Mouse (Mus musculus) gastrocnemius, postnatal 4 days (tissue): ENCODE measurements around the gene Foxp4. TPM values are rescaled to one million over a fixed set of nuclear protein-coding genes. Genes with fewer than 3 reads are reported as not detected.

ENCODE experiments used
- DNase-seq, 2 experiments: peaks; one replicate each; pipeline ENCODE4 v3.0.0; 2021 to 2022; ENCODE audit warnings: low spot score in 2 of 2, mixed read lengths in 2 of 2
- long read RNA-seq, 2 experiments: library from polyadenylated mRNA; stranded (forward); transcript quantifications; one replicate each; pipeline ENCODE4 v2.0.0; 2021
- total RNA-seq, 2 experiments: library from RNA; stranded (reverse); gene quantifications; 2 replicates each; pipeline ENCODE4 v1.2.3; 2021

Gene Foxp4
- total RNA-seq = 10 to 100 TPM; 18.9 to 22.3 TPM
- long read RNA-seq, experiment 1, transcript Foxp4-202 (17 exons, 3,198 nt) = major isoform, 6 of 19 reads
- long read RNA-seq, experiment 1, partial matches to known transcripts = 7 of 19 reads
- long read RNA-seq, experiment 1, other reads (novel, unspliced or antisense) = 3 of 19 reads
- long read RNA-seq, experiment 2, partial matches to known transcripts = 2 of 13 reads
- long read RNA-seq, experiment 2, other reads (novel, unspliced or antisense) = 5 of 13 reads

DNA sequence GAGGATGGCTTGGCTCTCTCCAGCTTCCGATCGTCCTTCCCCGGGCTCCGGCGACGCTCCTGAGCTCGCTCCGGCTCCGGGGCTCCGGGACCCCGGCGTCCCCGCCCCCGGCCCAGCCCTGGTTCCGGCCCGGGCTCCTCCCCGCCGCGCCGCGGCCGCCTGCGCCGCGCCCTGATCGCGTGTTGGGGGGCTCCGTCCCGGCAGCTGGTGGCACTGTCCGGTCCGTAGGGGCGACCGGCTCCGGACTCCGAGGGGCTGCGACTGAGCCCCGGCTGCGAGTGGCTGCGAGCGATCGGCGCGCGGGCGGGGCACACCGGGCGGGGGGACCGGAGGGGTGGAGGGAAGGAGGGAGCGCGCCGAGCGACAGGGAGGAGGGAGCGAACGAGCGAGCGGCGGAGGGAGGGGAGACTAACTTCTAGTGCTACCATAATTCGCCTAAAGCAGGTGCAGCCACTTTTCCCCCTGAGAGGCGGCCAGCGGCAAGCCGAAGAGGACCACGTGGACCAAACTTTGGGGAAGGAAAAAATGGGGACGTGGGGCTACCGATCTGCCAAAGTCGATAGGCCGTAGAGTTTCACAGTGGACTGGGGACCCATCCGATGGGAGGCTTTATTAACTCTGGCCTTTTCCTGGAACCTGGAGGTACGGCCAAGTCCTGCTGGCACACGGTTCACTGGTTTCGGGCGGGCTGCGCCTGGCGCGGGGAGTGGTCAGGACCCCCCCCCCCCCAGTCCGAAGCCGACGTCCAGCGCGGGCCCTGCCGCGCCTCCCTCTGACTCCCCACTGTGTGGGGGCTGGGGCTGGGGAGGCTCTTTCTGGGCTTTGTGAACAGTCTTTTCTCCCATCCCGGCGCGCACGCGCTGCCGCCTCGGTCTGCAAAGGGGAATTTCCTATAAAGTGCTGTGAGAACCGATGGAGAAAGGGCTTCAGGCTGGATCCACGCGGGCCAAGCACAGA, at the start of gene Foxp4:
Foxp4 (minus strand) TSS at position 263 of the 957 bp plus-strand sequence.
- DNase-seq = peak; percentile 79 to 87

DNA sequence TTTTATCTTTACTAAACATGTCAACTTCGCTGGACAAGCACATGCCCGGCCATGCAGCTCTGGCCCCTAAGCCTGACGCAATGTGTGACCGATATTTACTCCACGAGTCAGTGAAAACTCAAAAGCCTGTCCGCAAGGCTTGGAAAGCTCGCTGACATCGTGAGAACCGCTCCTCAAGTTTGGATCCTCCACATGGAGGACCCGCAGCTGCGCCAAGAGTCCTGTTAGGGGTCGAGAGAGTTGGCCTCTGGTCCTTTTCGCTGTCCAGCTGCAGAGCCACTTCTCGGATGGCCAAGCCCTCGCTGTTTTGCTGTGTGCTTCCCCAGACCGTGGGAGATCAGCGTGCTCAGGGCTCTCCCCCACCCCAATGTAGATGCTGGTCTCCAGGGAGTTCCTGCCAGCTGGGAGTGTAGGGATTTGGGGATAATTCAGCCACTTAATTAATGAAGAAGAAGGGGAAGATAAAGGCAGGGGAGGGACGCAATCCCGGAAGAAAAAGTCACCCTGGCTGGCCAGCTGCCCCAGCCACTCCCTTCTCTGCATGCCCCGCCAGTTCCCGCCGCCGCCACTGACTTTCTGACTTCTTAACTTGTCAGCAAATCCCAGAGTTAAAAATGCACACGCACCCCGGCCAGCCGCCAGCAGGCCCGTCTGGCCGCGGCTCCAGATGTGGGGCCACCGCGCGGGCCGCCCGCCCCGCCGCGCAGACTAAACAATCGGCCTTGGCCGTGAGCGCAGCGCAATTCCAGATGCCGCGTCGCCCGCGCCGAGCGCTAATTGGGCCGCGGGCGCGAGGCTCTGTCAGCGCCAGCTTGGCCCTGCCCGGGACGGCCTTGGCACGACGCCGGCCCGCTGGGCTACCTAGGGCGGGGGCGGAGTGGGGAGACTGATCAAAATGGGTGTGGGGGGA, 49.4 kb upstream of the Foxp4 start:
- peak; percentile 74 to 83 for DNase-seq

DNA sequence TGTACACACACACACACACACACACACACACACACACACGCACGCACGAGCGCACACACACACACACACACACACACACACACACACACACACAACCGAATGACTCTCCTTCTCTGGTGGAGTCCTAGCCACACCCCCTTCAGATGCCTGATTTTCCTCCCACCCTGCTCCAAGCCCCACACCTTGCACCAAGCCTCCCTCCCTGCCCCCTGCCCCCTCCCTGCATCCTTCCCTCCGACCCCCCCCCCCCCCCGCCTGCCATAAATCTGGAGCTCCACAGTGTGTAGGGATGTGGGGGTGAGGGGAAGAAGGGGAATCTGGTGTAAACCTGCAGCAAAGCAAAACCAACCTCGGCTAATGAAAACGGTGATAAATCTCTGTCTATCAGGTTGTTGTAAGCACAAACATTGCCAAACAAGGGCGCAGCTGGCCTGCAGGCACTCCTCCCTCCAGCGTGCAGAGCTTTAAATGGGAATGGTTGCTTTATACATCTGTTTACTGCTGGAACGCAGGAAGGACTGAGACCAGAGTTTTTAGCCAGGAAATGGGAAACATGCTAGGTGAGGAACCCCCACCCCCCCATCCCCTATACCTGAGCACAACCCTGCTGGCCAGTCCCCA, 41.5 kb upstream of the Foxp4 start:
- no peak for DNase-seq

DNA sequence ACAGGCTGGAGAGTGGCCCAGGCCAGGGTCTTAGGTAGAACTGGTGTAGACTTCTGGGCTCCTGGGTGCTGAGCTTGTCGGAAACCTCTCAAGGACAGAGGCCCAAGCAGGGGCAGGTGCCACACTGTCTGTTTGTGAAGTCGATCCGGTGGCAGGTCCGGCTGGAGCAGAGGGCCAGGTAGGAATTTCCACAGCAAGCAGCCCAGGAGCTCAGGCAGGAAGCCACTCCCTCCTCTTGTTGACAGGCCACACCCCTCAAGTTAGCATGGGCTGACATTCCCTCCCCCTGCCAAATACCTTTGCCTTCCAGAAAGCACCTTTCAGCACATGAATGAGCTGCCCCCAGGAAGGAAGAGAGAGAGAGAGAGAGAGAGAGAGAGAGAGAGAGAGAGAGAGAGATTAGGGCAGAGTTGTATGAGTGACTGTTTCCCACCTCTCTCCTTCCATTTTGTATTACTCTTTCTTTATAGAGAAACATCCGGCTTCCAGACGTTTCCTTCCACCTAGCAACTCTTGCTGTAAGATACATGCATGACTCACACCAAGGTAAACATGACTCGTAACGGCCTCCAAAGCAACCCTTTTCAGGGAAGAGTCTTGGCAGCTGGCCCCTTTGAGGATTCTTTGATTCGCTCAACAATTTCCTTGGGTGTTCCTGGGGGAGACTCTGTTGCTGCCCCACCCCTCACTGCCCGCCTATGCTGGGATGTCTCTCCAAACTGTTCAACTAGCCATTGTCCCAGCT, 33.8 kb upstream of the Foxp4 start:
- DNase-seq = no peak

DNA sequence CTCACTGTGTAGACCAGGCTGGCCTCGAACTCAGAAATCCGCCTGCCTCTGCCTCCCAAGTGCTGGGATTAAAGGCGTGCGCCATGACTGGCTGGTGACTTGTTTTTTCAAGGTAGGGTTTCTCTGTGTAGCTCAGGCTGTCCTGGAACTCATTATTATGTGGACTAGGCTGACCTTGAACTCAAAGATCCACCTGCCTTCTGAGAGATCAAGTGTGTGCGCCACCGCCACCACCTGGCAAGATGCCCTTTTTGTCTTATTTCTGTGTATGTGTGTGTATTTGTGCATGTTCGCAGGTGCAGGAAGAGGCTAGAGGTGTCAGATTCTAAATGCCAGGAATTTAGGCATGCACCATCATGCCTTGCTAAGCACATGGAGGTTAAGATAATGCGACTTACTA, 32.0 kb upstream of the Foxp4 start:
- DNase-seq = no peak

DNA sequence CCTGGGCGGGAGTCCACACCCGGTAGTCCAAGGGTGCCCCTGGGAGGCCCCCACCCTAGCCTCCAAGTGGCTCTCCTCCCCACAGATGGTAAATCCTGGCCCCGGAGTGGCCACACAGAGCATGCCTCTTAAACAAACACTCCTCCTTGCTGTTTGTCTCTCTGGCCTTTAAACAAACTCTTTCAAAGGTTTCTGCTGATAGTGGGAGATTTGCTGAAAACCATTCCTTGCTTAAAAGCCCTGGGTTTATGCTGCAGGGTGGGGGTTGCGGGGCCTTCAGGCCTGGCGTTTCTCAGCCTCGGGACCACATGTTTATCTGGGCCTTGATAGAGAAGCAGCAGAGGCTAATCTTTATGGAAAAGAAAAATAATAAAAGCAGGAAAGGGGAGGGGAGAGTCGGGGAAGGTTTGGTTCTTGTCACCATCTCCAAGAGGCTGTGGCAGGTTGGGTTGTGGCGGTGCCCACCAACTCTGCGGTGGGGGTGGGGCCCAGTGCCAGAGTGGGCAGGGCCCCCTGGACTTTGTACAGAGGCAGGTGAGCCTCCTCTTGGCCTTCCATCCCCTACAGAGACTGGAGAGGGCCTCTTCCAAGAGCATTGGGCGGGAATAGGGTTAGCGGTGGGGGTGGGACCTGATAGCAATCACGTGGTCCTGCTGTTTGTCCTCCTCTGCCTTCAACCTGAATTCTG, 30.8 kb upstream of the Foxp4 start:
- no peak for DNase-seq

DNA sequence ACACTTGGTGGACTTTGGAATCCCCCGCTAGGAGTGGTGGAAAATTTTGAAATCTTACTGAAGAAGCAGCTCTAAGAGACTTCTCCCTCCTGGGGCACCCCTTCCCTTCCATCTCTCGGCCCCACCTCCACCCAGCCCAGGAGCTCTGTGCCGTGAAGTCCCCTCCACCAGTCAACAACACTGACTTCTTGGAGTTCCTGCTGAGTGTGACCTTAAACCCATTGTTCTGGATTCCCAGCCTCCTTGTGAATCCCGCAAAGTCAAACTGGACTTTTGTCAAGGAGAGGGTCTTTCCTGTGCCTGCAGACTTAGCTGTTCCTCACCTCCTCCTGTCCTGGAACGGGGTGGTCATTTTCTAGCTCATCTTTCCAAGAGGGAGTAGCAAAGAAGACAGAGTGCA, 28.8 kb upstream of the Foxp4 start:
- no peak for DNase-seq

DNA sequence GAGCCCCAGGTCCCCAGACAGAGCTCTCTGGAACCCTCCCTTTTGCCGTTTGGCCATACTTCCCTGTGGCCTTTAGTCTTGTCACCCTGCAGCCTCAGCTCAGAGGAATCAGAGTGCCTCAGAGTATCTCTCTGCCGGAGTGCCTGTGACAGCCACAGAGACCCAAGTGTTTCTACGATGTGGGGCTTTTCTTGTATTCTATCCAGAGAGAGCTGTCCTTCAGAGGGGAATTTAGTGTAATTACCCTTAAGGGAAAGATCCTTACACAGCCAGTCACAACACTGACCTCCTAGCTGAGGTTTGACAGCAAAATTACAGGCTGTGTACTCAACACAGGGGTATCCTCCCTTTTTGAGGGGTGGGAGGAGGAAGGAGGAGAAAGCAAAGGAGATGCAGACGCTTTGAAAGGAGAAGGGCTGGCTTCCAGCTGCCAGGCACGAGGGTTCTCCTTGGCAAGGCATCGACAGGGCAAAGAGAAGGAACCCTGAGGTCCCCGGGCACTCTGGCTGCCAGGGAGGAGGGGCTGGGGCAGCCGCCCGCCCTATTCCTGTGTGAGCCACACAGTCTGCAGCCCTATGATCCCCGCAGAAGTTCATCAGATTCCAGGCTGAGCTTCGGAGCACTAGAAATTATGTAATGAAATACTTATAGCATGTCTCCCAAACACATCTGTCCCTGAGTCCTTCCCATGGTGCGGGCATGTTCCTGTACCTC, 28.1 kb upstream of the Foxp4 start:
- DNase-seq = no peak

DNA sequence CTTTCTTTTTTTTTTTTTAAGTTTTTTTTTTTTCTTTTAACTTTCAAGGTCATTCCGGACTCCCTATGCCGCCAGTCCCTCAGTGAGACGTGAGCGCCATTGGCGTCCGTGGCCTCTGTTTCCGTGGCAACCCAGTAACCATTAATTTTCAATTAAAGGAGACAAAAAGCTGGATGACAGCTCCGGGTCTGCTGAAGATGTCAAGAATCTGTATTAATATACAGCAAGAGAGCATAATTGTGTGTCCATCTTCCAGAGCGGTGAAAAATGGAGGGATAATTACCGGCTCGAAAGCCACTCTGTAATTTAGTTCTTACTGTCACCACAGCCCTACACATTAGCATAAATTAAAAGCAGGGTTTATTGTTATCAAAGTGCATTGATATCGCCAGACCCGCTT, 27.0 kb upstream of the Foxp4 start:
- DNase-seq = no peak

DNA sequence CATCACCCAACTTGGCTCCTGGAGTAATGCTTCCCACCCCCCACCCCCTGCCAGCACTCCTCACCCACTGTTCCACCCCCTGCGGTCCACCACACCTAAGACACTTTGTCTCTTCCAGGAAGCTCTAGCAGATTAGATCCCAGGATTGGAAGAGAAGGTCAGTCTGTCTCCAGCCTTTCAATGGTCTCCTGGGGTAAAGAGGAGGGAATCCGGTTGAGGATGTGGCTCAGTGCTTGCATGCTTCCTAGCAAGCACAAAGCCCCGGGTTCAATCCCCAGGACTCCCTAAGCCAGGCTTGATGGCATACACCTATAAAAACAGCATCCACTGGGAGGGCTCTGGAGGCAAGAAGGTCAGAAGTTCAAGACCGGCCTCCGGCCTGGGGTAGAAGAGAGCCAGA, 26.4 kb upstream of the Foxp4 start:
- DNase-seq = no peak

DNA sequence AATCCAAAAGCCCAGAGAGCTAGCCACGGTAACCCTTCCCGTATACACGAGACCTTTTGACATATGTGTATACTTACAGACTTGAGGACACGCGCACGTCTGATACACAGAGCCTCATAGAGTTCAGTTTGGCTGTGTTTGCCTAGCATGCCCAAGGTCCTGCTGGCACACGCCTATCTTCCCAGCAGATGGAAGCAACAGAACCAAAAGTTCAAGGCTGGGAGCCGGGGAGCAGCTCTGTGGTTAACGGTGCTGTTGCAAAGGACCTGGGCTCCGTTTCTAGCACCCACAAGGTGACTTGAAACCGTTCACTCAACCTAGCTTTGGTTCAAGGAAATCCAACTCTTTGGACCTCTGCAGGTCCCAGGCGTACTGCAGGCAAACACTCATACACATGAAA, 25.0 kb upstream of the Foxp4 start:
- DNase-seq = no peak

DNA sequence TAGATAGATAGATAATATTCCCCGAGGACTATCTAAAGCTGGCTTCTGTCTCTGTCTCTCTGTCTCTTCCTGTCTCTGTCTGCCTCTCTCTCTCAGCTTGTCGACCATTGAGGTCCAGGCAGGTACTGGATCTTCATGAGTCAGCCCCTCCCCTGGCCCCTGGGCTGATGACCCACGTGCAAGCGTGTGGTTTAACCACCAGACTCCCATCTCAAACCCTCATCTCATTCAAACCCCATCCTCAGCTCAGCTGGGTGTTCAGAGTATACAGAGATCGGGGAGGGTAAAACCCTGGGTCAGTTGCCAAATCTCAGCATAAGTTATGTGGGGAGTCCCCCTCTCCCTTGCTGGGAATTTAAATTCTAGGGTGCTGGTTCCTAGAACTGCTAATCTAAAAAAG, 24.3 kb upstream of the Foxp4 start:
- DNase-seq = no peak

DNA sequence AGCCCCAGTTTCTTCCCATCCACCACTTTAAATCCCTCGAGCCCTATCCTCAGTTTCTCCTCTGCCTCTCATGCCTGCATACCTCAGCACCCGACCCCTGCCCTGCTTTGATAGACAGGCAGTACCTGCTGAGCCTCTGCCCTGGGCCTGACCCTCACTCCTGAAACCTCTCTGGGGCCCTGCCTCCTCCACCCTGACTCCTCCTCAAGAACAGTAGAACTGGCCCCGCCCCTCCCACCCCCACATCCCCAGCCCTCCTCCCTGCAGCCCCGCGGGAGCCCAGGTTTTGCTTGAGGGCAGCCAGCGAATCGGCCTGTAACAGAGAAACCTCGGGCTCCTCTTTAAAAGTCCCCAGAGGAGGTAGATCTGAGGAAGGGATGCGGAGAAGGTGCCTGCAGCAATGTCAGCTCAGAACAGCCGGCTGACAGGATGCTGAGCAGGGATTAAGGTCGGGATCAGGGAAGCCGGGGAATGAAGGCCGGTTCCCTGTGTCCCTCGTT, 22.5 kb upstream of the Foxp4 start:
- DNase-seq = no peak

DNA sequence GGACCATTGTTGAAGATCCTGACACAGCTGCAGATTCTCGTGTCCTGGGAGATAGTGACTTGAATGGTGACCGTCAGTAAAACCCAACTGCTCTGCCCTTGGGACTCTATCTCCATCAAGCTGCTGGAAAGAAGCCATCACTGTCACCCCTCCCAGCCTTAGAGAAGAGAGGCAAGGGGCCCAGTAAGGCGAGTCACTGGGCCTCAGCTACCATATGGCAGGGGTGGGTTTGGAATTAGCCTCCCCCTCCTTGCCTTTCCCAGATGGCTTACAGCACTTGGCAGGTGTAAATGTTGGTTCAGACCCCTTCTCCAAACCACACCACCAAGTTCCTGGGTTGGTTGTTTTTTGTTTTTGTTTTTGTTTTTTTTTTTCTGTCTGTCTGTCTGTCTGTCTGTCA, 21.7 kb upstream of the Foxp4 start:
- DNase-seq = no peak

DNA sequence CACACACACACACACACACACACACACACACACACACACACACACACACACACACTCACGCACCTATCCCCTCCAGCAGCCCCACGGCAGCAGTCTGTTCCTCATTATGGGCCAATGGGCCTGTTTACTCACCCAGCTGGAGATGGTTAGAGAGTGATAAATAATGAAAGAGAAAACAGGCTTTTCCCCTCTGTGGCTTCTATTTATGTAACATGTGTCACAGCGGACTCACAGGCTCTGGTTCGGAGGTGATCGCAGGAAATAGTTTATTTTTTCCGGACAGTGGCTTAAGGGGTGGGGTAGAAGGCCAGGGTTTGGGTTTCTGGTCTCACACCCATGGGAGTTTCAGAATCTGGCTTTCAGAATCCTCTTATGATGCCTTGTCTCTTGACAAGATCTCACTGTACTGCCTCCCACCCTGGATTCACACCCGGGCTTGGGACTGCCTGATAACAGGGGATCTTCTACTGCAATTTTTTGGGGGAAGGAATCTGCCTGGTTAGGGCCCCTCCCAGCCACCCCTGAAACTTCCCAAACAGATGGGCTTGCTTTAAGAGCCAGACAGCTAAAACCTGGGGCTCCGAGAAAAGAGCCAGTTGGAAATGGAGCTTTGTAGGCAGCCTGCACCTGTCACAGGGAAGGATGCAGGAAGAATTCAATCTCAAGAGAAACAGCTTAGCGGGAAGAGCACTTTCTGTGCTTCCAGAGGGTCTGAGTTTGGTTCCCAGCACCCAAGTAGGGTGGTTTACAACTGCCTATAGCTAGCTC, 18.8 kb upstream of the Foxp4 start:
- no peak for DNase-seq

DNA sequence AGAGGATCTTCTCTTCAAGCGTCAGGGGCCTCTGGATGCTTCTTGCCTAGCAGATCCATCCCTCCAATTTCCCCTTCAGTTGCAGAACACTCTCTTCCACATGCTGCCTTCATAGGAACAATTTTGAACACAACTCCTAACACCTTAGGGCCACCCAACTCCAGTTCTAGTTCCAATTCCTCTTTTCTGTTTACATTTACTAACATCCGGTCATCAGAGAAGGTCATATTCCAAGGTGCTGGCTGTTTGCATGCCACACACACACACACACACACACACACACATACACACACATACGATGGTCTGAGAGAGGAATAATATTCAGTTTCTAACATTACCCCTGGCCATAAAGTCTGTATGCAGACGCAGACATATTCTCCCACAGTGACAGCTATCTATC, 17.6 kb upstream of the Foxp4 start:
- no peak for DNase-seq

DNA sequence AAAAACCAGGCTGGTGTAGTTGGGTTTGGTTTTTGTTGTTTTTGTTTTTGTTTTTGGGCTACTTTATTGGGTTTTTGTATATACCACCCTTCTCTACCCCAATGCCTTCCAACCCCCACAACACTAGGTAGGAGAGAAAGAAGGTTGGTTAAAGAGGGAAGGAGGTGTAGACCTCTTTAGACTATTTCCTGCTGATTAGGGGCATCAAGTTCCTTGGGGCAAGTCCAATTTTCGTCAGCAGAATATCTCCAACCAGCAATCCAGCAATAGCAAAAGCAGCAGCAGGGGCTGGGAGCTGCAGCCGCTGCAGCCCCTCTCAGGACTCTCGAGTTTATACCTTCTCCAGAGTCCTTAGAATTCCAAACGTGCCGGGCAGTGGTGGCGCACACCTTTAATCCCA, 14.4 kb upstream of the Foxp4 start:
- DNase-seq = no peak

DNA sequence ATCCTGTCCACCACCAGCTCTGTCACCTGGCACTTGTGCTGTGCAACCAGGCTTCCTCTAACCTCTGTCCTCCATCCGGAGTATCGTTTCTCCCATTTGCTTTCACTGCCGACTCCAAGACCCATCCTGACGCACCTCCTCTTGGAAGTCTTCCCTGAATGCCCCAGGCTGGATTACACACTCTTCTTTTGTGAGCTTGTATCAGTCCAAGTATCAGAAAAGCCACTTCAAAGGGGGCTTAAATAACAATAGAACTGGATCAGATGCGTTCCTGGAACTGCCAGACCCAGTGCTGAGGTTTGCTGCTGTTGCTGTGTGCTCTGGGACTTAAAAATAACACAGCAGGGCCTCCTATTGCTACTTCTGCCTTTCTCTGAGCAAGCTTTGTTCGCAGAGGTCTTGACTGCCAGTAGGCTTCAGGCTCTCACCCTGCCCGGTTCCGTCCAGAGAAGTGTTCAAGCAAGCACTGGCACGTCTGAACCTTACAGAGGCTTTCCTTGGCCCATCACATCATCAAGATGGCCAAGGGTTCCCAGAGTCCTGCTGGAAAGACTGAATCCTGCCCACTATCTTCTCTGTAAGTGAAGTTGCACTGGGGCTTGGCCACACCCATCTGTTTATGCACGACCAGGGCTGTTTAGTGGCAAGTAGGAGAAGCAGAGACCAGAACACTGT, 13.6 kb upstream of the Foxp4 start:
- DNase-seq = no peak
